Mouse (Mus musculus): Measurements from ENCODE around the gene Garnl3. TPM values are rescaled to one million over a fixed set of nuclear protein-coding genes. Genes with fewer than 3 reads are reported as not detected.

Garnl3 gene
- polyA plus RNA-seq (2014; fragmentation: Illumina TruSeq; extraction: RNeasy Lipid Tissue Mini Kit (QIAGEN cat#74804); ENCODE audit: insufficient read depth, low read depth, low replicate concordance): 3.0 TPM

DNA sequence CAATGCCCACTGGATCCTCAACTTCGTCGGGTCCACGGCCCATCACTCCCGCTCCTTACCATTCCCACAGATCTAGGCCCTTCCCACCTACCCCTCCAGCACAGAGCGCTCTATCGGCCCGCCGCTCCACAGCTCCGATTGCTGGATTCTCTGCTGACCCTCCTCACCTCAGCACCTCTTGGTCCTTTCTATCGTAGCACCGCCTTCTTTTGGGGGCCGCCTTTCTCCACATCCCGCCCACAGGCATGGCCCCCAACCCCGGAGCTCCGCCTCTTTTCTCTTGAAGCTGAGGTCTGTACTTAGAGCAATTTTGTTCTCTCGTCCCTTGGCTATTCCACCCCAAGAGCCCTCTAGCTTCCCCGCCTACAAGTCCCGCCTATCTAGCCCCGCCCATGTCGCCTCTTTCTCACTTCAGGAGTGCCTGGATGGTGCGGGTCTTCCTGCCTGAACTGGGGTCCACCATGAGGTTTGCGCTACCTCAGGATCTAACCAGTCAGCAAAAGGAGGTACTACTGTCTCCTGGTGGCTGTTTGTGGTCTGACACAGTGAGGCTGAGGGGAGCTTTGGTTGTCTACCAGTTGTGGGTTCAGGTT lies at the start of gene Garnl3:
Gene Garnl3 (minus strand): TSS at position 155 of the 593 bp plus-strand sequence.

DNA sequence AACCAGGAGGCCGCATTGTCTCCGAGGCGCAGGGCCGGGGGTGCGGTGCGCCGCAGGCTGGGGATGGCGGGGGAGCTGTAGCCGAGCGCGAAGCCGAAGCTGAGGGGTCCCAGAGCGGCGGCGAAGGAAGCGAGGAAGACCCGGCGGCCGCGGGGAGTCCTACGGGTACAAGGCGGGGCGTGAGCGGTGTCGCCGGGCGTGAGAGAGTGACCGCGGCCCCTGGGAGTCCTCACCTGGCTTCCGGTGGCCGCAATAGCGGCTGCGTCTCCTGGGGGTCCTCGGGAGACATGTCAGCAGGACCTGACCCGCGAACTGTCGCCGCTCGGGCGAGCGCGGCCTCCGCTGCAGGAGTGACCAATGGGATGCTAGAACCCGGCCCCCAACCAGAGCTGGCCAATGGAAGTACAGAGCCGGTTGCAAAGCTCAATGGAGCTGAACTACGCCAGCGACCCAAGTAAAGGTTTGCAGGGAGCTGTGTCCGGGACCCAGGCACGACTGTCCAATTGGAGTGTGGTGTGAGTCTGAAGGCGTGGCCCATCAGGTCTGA lies 149.7 kb downstream of the Garnl3 start, which contains the start of gene Slc2a8:
Gene Slc2a8 (minus strand): TSS at position 359 of the 547 bp plus-strand sequence.

DNA sequence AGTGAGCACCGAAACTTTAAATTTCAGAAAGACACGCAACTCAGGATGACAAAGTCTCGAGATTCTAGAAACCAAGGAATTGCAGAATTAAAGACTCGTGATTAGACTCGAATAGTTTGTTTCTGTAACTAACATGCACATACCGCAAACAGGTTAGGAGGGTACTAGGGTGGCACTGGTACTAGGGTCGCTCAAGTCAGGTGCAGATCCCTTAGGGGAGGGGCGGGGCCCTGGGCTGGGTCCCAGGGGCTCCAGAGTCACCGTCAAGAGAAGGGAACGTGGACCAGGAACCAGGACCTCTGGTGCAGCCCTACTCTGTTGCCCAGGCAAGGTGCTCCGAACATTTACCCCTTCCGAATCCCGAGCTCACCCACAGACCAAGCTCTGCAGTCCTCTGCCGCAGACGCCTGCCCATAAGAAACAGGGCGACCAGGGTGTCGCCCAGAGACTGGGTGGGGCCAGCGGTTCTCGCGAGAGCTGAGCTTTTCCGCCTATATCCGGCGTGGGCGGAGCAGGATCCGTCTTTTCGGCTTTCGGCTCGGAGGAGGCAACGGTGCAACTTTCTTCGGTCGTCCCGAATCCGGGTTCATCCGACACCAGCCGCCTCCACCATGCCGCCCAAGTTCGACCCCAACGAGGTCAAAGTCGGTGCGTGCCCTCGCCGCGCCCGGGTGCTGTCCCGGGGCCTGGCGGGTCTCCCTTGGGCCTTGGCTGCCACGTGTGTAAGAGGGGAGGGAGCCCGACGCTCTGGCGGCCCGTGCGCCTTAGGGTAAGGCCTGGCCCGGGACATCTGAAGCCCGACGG lies 170.1 kb downstream of the Garnl3 start, which contains the start of the genes Rpl12 and Lrsam1:
Gene Rpl12 (plus strand): TSS at position 368 of the 804 bp plus-strand sequence.
Gene Lrsam1 (minus strand): TSS at position 423 of the 804 bp plus-strand sequence.

Other genes starting within 250 kb of the Garnl3 start
- 1,042 TPM for gene Rpl12, start 170.1 kb downstream of the Garnl3 start, polyA plus RNA-seq (2014; fragmentation: Illumina TruSeq; extraction: RNeasy Lipid Tissue Mini Kit (QIAGEN cat#74804); ENCODE audit: insufficient read depth, low read depth, low replicate concordance)
- 4.8 TPM for gene Lrsam1, start 170.0 kb downstream of the Garnl3 start, polyA plus RNA-seq (2014; fragmentation: Illumina TruSeq; extraction: RNeasy Lipid Tissue Mini Kit (QIAGEN cat#74804); ENCODE audit: insufficient read depth, low read depth, low replicate concordance)
- gene Slc2a8, start 149.6 kb downstream of the Garnl3 start, polyA plus RNA-seq (2014; fragmentation: Illumina TruSeq; extraction: RNeasy Lipid Tissue Mini Kit (QIAGEN cat#74804); ENCODE audit: insufficient read depth, low read depth, low replicate concordance): 10.2 TPM
- 24.0 TPM for gene Angptl2, start 84.4 kb upstream of the Garnl3 start, polyA plus RNA-seq (2014; fragmentation: Illumina TruSeq; extraction: RNeasy Lipid Tissue Mini Kit (QIAGEN cat#74804); ENCODE audit: insufficient read depth, low read depth, low replicate concordance)
- gene Ralgps1, start 239.8 kb upstream of the Garnl3 start, polyA plus RNA-seq (2014; fragmentation: Illumina TruSeq; extraction: RNeasy Lipid Tissue Mini Kit (QIAGEN cat#74804); ENCODE audit: insufficient read depth, low read depth, low replicate concordance): 1.00 TPM

All from lung, adult 10 weeks (tissue).